Mouse (Mus musculus): ENCODE results near the gene Trpd52l3. TPM values are rescaled to one million over a fixed set of nuclear protein-coding genes. Genes with fewer than 3 reads are reported as not detected.

Gene Trpd52l3
- total RNA-seq (2017) = not detected in 2 replicates

- no peak for ATAC-seq (replicated peaks in 1 of 2; ENCODE audit: insufficient read depth in 1 of 2, low FRiP score in 2 of 2, low TSS enrichment in 1 of 2, low read depth in 1 of 2, poor library complexity in 2 of 2, severe bottlenecking in 2 of 2)
Measured at GRCm38 (mm10) chr19:30003621-30004020, at the start of gene Trpd52l3. Trpd52l3 (plus strand) TSS chr19:30003790.

GRCm38 (mm10) chr19:29953833-29954232 lies 49.8 kb upstream of the Trpd52l3 start:
- ATAC-seq (replicated peaks in 1 of 2; ENCODE audit: insufficient read depth in 1 of 2, low FRiP score in 2 of 2, low TSS enrichment in 1 of 2, low read depth in 1 of 2, poor library complexity in 2 of 2, severe bottlenecking in 2 of 2) = no peak

GRCm38 (mm10) chr19:29955454-29955853 lies 48.1 kb upstream of the Trpd52l3 start:
- no peak for ATAC-seq (replicated peaks in 1 of 2; ENCODE audit: insufficient read depth in 1 of 2, low FRiP score in 2 of 2, low TSS enrichment in 1 of 2, low read depth in 1 of 2, poor library complexity in 2 of 2, severe bottlenecking in 2 of 2)

- no peak for ATAC-seq (replicated peaks in 1 of 2; ENCODE audit: insufficient read depth in 1 of 2, low FRiP score in 2 of 2, low TSS enrichment in 1 of 2, low read depth in 1 of 2, poor library complexity in 2 of 2, severe bottlenecking in 2 of 2)
Measured at GRCm38 (mm10) chr19:29960906-29961305, 42.7 kb upstream of the Trpd52l3 start.

GRCm38 (mm10) chr19:29961842-29962241 lies 41.7 kb upstream of the Trpd52l3 start:
- ATAC-seq (replicated peaks in 1 of 2; ENCODE audit: insufficient read depth in 1 of 2, low FRiP score in 2 of 2, low TSS enrichment in 1 of 2, low read depth in 1 of 2, poor library complexity in 2 of 2, severe bottlenecking in 2 of 2) = no peak

GRCm38 (mm10) chr19:29963598-29964092 lies 39.9 kb upstream of the Trpd52l3 start:
- no peak for ATAC-seq (replicated peaks in 1 of 2; ENCODE audit: insufficient read depth in 1 of 2, low FRiP score in 2 of 2, low TSS enrichment in 1 of 2, low read depth in 1 of 2, poor library complexity in 2 of 2, severe bottlenecking in 2 of 2)

GRCm38 (mm10) chr19:29967960-29968359 lies 35.6 kb upstream of the Trpd52l3 start:
- ATAC-seq (replicated peaks in 1 of 2; ENCODE audit: insufficient read depth in 1 of 2, low FRiP score in 2 of 2, low TSS enrichment in 1 of 2, low read depth in 1 of 2, poor library complexity in 2 of 2, severe bottlenecking in 2 of 2) = no peak

- no peak for ATAC-seq (replicated peaks in 1 of 2; ENCODE audit: insufficient read depth in 1 of 2, low FRiP score in 2 of 2, low TSS enrichment in 1 of 2, low read depth in 1 of 2, poor library complexity in 2 of 2, severe bottlenecking in 2 of 2)
Measured at GRCm38 (mm10) chr19:29973396-29973795, 30.2 kb upstream of the Trpd52l3 start.

GRCm38 (mm10) chr19:29978847-29979246 lies 24.7 kb upstream of the Trpd52l3 start:
- no peak for ATAC-seq (replicated peaks in 1 of 2; ENCODE audit: insufficient read depth in 1 of 2, low FRiP score in 2 of 2, low TSS enrichment in 1 of 2, low read depth in 1 of 2, poor library complexity in 2 of 2, severe bottlenecking in 2 of 2)

- no peak for ATAC-seq (replicated peaks in 1 of 2; ENCODE audit: insufficient read depth in 1 of 2, low FRiP score in 2 of 2, low TSS enrichment in 1 of 2, low read depth in 1 of 2, poor library complexity in 2 of 2, severe bottlenecking in 2 of 2)
Measured at GRCm38 (mm10) chr19:29979452-29980089, 24.0 kb upstream of the Trpd52l3 start.

GRCm38 (mm10) chr19:29984208-29985005 lies 19.2 kb upstream of the Trpd52l3 start:
- ATAC-seq (replicated peaks in 1 of 2; ENCODE audit: insufficient read depth in 1 of 2, low FRiP score in 2 of 2, low TSS enrichment in 1 of 2, low read depth in 1 of 2, poor library complexity in 2 of 2, severe bottlenecking in 2 of 2) = no peak

- no peak for ATAC-seq (replicated peaks in 1 of 2; ENCODE audit: insufficient read depth in 1 of 2, low FRiP score in 2 of 2, low TSS enrichment in 1 of 2, low read depth in 1 of 2, poor library complexity in 2 of 2, severe bottlenecking in 2 of 2)
Measured at GRCm38 (mm10) chr19:29986464-29987091, 17.0 kb upstream of the Trpd52l3 start.

- peak in 1 of 2 experiments; percentile 53; a peak in 1 of 4 replicates for ATAC-seq (replicated peaks in 1 of 2; ENCODE audit: insufficient read depth in 1 of 2, low FRiP score in 2 of 2, low TSS enrichment in 1 of 2, low read depth in 1 of 2, poor library complexity in 2 of 2, severe bottlenecking in 2 of 2)
Measured at GRCm38 (mm10) chr19:30000406-30001365, 2.9 kb upstream of the Trpd52l3 start.

- ATAC-seq (replicated peaks in 1 of 2; ENCODE audit: insufficient read depth in 1 of 2, low FRiP score in 2 of 2, low TSS enrichment in 1 of 2, low read depth in 1 of 2, poor library complexity in 2 of 2, severe bottlenecking in 2 of 2) = no peak
Measured at GRCm38 (mm10) chr19:30001550-30001949, 2.0 kb upstream of the Trpd52l3 start.

GRCm38 (mm10) chr19:30006371-30006770 lies 2.8 kb downstream of the Trpd52l3 start:
- no peak for ATAC-seq (replicated peaks in 1 of 2; ENCODE audit: insufficient read depth in 1 of 2, low FRiP score in 2 of 2, low TSS enrichment in 1 of 2, low read depth in 1 of 2, poor library complexity in 2 of 2, severe bottlenecking in 2 of 2)

GRCm38 (mm10) chr19:30010520-30011296 lies 7.1 kb downstream of the Trpd52l3 start:
- ATAC-seq (replicated peaks in 1 of 2; ENCODE audit: insufficient read depth in 1 of 2, low FRiP score in 2 of 2, low TSS enrichment in 1 of 2, low read depth in 1 of 2, poor library complexity in 2 of 2, severe bottlenecking in 2 of 2) = no peak
